Mouse (Mus musculus) heart, adult 2 months (tissue): ENCODE results near the gene Rfng.

ENCODE experiments used
- CTCF ChIP-seq: fragments of 200-600 bp; IDR thresholded peaks from 2 replicates; pipeline ENCODE4 v1.8.1; 2022; ENCODE audit warnings: antibody characterized with exemption, mild to moderate bottlenecking, moderate library complexity
- POLR2A ChIP-seq: fragments of 200-500 bp; IDR thresholded peaks from 2 replicates; pipeline ENCODE4 v1.6.1; 2011; ENCODE audit warnings: mild to moderate bottlenecking, low read depth, low read length, control low read depth; ENCODE audit not compliant: insufficient read depth

DNA sequence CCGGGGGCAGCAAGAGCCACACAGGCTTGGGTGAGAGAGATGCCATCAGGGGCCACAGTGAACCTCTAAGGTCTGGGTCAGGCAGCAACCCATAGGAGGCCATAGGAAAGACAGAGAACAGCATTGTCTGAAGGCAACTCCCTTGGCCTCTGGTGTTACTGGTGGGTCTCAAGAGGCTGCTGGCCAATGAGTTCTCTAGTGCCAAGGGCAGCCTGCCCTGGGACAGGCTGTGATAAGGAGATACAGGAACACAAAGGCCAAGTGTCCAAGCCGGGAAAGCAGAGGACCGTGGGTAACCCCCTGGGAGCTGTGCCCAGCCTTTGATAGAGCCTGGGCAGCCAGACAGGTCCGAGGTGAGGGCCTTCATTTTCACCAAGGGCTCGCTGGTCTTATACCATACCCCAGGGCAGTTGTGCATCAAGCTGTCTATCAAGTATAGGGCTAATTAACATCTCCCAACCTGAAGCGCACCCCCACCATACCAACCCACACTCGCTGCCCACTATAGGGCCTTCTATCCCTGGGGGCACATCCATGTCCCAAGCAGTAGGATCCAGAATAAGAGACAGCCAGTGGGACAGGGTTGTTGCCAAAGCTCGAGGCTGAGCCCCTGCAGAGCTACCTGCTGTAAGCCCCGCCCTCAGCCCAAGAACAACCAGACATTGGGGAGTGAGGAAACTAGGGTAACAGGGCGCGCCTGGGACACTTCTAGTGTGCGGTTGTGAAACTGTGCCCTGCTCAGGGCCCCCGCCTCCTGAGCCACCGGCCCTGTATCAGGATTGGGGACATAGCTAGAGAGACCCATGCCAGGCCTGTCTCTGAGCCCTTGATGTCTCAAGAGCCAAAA is 37.3 kb upstream of the Rfng start:
- TF ChIP-seq CTCF (no peak), POLR2A (no peak)
